Mouse (Mus musculus) limb, embryonic 15.5 days (tissue): ENCODE results near the gene Olfr1128. TPM values are rescaled to one million over a fixed set of nuclear protein-coding genes. Genes with fewer than 3 reads are reported as not detected.
"Not testable (repeated sequence)": the region's sequence is repeated elsewhere in the genome, so short reads cannot be mapped to it uniquely, and the experiment has no call there.

Experiments used
- ATAC-seq: fragments of 200-750 bp; cut with Nextera tagmentation; 2 replicates; pipeline ENCODE4 v1.8.0; 2017; ENCODE audit warnings: low read depth, moderate TSS enrichment; ENCODE audit not compliant: insufficient number of reproducible peaks, low FRiP score, low TSS enrichment
- H3K27ac ChIP-seq: fragments of 300-500 bp; sonication (generic); 2 replicates; pipeline ENCODE4 v1.5.1; 2015; ENCODE audit warnings: moderate library complexity, mild to moderate bottlenecking, inconsistent platforms
- H3K27me3 ChIP-seq: fragments of 300-500 bp; sonication (generic); 2 replicates; pipeline ENCODE4 v1.6.1; 2015; ENCODE audit warnings: inconsistent platforms
- H3K36me3 ChIP-seq: fragments of 300-500 bp; sonication (generic); 2 replicates; pipeline ENCODE4 v1.6.1; 2015; ENCODE audit warnings: inconsistent platforms
- H3K4me1 ChIP-seq: fragments of 300-500 bp; sonication (generic); 2 replicates; pipeline ENCODE4 v1.6.1; 2015; ENCODE audit warnings: inconsistent platforms
- H3K4me2 ChIP-seq: fragments of 300-500 bp; sonication (generic); 2 replicates; pipeline ENCODE4 v1.6.1; 2015; ENCODE audit warnings: mild to moderate bottlenecking, inconsistent platforms
- H3K4me3 ChIP-seq: fragments of 300-500 bp; sonication (generic); 2 replicates; pipeline ENCODE4 v1.5.1; 2015; ENCODE audit warnings: mild to moderate bottlenecking, inconsistent platforms
- H3K9ac ChIP-seq: fragments of 300-500 bp; sonication (generic); 2 replicates; pipeline ENCODE4 v1.6.1; 2015; ENCODE audit warnings: inconsistent platforms
- H3K9me3 ChIP-seq: fragments of 300-500 bp; sonication (generic); 2 replicates; pipeline ENCODE4 v1.6.1; 2016; ENCODE audit warnings: inconsistent platforms
- whole genome bisulfite sequencing: fragments of 180-500 bp; shearing (Covaris S2); methylation state at CpG from one replicate; pipeline ENCODE4 v1.1.7; 2015; 5-methylcytosine and 5-hydroxymethylcytosine counted together
- polyA plus RNA-seq: library from polyadenylated mRNA; unstranded; fragments of >200 nt; fragmentation: Nextera tagmentation; extraction: Ambion mirVana; gene quantifications from 2 replicates; pipeline ENCODE4 v1.2.1, GENCODE M21; 2015

Gene Olfr1128
- polyA plus RNA-seq, result not detected in 2 replicates

- no peak within 1 kb of the TSS for H3K9ac ChIP-seq
- no peaks in the 10 kb centered on the region for H3K27me3 ChIP-seq
- no peaks in the 10 kb centered on the region for H3K9me3 ChIP-seq
- H3K4me1 ChIP-seq, result no peaks in the 10 kb centered on the region
- WGBS, result 87% methylated on average over 1 of the region's 1 CpGs
- H3K36me3 ChIP-seq, result no peaks in the 10 kb centered on the region
- no peak within 1 kb of the TSS for H3K27ac ChIP-seq
- no peak within 1 kb of the TSS for H3K4me2 ChIP-seq
- no peak within 1 kb of the TSS for H3K4me3 ChIP-seq
- ATAC-seq, result no peak
Observed at GRCm38 (mm10) chr2:87545442-87545841, at the start of gene Olfr1128. Gene Olfr1128 (minus strand): TSS chr2:87545542.

DNA sequence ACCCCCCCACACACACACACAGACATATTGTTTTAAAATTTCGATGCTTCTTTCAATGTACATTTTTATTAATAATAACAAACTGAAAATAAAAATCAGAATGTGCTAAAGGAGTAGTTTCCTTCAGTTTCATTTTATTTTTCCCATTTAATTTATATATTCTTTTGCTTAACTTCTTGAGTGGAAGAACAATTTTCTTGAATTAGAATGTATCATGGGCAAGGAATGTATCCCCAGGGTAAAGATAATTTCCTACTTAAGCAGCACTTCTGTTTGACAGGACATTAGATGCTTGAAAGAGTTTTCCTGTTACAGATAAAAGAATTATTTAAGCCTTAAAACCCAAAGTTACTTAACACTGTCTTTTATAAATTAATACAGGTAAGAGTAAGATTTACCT is 28.3 kb upstream of the Olfr1128 start, which contains the start of gene Olfr1129:
Gene Olfr1129, plus strand, starts transcription at position 301 of the 400 bp plus-strand sequence.
- not testable (repeated sequence) for H3K27ac ChIP-seq, ATAC-seq, H3K4me1 ChIP-seq, H3K36me3 ChIP-seq, H3K27me3 ChIP-seq, H3K9ac ChIP-seq, H3K9me3 ChIP-seq, H3K4me3 ChIP-seq, H3K4me2 ChIP-seq
- WGBS, result 71% methylated on average over 1 of the region's 1 CpGs

DNA sequence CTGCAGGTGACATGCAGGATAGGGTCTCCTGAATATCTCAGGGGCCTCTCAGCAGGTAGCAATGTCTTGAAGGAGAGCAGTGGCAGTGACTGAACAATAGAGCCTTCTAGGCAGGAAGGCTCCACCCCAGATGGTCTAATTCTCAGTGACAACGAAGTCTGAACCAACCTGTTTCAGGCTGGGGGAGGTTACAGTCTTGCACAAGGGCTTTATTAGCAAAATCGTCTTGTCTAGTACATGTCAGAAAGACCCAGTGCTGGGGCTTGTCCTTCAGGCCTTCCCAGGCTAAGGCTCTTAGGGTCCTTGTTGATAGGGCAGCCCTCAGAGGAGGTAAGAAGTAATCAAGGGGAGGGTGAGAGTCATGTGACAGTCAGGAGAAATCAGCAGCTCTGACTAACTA is 10.5 kb downstream of the Olfr1128 start:
- Histone ChIP-seq H3K36me3 (no peaks in the 10 kb centered on the region), H3K4me1 (no peaks in the 10 kb centered on the region), H3K4me3 (no peak overlapping the region), H3K27me3 (no peaks in the 10 kb centered on the region), H3K4me2 (no peak overlapping the region), H3K9ac (no peak overlapping the region), H3K27ac (no peak overlapping the region), H3K9me3 (no peaks in the 10 kb centered on the region)
- no peak for ATAC-seq
- WGBS, result 57% methylated on average over 2 of the region's 2 CpGs

GRCm38 (mm10) chr2:87531496-87531895 is 13.8 kb downstream of the Olfr1128 start, which contains the start of gene Olfr153:
Gene Olfr153 (plus strand): TSS chr2:87531796.
- Histone ChIP-seq H3K27me3 (no peaks in the 10 kb centered on the region), H3K4me2 (no peak within 1 kb of the TSS), H3K4me1 (no peaks in the 10 kb centered on the region), H3K4me3 (no peak within 1 kb of the TSS), H3K36me3 (no peaks in the 10 kb centered on the region), H3K9ac (no peak within 1 kb of the TSS), H3K27ac (no peak within 1 kb of the TSS), H3K9me3 (no peaks in the 10 kb centered on the region)
- ATAC-seq, result no peak

- H3K9me3 ChIP-seq, H3K27ac ChIP-seq, H3K4me1 ChIP-seq, H3K4me2 ChIP-seq, H3K4me3 ChIP-seq, ATAC-seq, H3K9ac ChIP-seq, H3K27me3 ChIP-seq, H3K36me3 ChIP-seq: not testable (repeated sequence)
- WGBS, result 36% methylated on average over 39 of the region's 39 CpGs
Observed at GRCm38 (mm10) chr2:87525899-87526616, 19.3 kb downstream of the Olfr1128 start.

DNA sequence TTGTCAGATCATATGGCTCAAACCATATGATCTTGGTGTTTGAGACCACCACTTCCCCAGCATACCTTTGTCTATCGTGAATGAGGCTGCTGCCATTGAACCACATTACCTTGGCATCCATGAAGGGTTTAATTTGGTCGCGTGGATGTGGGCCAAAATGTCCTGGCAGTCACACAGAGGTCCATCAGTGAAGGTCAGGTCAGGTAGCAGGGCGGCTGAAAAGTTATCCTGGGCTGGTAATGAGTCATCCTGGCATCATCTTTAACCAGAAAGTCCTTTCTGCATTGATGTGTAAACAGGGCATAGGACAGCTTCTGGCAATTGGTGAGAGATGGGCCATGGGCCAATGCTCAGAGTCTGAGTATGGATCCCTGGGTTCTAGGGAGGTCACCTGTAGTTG is 24.7 kb downstream of the Olfr1128 start:
- Histone ChIP-seq H3K9ac (no peak overlapping the region), H3K27me3 (no peaks in the 10 kb centered on the region), H3K4me3 (no peak overlapping the region), H3K4me2 (no peak overlapping the region), H3K9me3 (no peaks in the 10 kb centered on the region), H3K27ac (no peak overlapping the region), H3K36me3 (no peaks in the 10 kb centered on the region), H3K4me1 (no peaks in the 10 kb centered on the region)
- no peak for ATAC-seq
- WGBS, result 85% methylated on average over 4 of the region's 4 CpGs

- no peak for ATAC-seq
- 70% methylated on average over 3 of the region's 3 CpGs for WGBS
- H3K9me3 ChIP-seq, result no peaks in the 10 kb centered on the region
- no peaks in the 10 kb centered on the region for H3K4me1 ChIP-seq
- no peak overlapping the region for H3K27ac ChIP-seq
- H3K27me3 ChIP-seq, result no peaks in the 10 kb centered on the region
- no peaks in the 10 kb centered on the region for H3K36me3 ChIP-seq
- H3K4me2 ChIP-seq, result no peak overlapping the region
- H3K9ac ChIP-seq, result no peak overlapping the region
- no peak overlapping the region for H3K4me3 ChIP-seq
Observed at GRCm38 (mm10) chr2:87516581-87516980, 28.8 kb downstream of the Olfr1128 start.

GRCm38 (mm10) chr2:87515457-87516060 is 29.8 kb downstream of the Olfr1128 start:
- Histone ChIP-seq H3K4me1 (no peaks in the 10 kb centered on the region), H3K9me3 (no peaks in the 10 kb centered on the region), H3K4me2 (no peak overlapping the region), H3K4me3 (no peak overlapping the region), H3K36me3 (no peaks in the 10 kb centered on the region), H3K9ac (no peak overlapping the region), H3K27ac (no peak overlapping the region), H3K27me3 (no peaks in the 10 kb centered on the region)
- 80% methylated on average over 8 of the region's 8 CpGs for WGBS
- no peak for ATAC-seq

GRCm38 (mm10) chr2:87515046-87515445 is 30.3 kb downstream of the Olfr1128 start:
- Histone ChIP-seq H3K4me3 (no peak overlapping the region), H3K9me3 (no peaks in the 10 kb centered on the region), H3K4me1 (no peaks in the 10 kb centered on the region), H3K36me3 (no peaks in the 10 kb centered on the region), H3K27ac (no peak overlapping the region), H3K4me2 (no peak overlapping the region), H3K27me3 (no peaks in the 10 kb centered on the region), H3K9ac (no peak overlapping the region)
- ATAC-seq, result no peak
- WGBS, result 80% methylated on average over 2 of the region's 2 CpGs

GRCm38 (mm10) chr2:87506265-87506664 is 39.1 kb downstream of the Olfr1128 start, which contains the start of gene Pramel6:
Gene Pramel6 (plus strand): TSS chr2:87506565.
- Histone ChIP-seq H3K9me3 (no peaks in the 10 kb centered on the region), H3K27me3 (no peaks in the 10 kb centered on the region), H3K4me2 (no peak within 1 kb of the TSS), H3K4me1 (no peaks in the 10 kb centered on the region), H3K36me3 (no peaks in the 10 kb centered on the region), H3K9ac (no peak within 1 kb of the TSS), H3K27ac (no peak within 1 kb of the TSS), H3K4me3 (no peak within 1 kb of the TSS)
- ATAC-seq, result no peak
- WGBS, result 83% methylated on average over 6 of the region's 6 CpGs

DNA sequence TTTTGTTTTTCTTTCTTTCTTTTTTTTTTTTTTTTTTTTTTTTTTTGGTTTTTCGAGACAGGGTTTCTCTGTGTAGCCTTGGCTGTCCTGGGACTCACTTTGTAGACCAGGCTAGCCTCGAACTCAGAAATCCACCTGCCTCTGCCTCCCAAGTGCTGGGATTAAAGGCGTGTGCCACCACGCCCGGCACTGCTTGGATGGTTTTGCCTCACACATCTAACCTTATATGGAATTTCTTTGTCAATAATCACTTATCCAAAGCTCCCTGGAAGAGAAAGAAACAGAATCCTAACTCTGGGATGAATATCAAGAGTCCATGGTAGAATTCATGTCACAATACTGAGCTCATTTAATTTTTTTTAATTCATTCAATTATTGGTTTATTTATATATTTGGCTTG is 48.3 kb downstream of the Olfr1128 start, which contains the start of gene Pramel7:
Gene Pramel7, minus strand, starts transcription at position 101 of the 400 bp plus-strand sequence.
- not testable (repeated sequence) for H3K4me2 ChIP-seq, H3K4me1 ChIP-seq, ATAC-seq, H3K27me3 ChIP-seq, H3K9ac ChIP-seq, H3K4me3 ChIP-seq, H3K36me3 ChIP-seq, H3K27ac ChIP-seq, H3K9me3 ChIP-seq
- WGBS, result 80% methylated on average over 4 of the region's 5 CpGs
